Mouse (Mus musculus) MEL (cell line): ENCODE data around the gene B3galnt2. TPM values are rescaled to one million over a fixed set of nuclear protein-coding genes. Genes with fewer than 3 reads are reported as not detected.

Source experiments
- DNase-seq: peaks from one replicate; pipeline ENCODE4 v3.0.0; 2011; ENCODE audit warnings: low read depth, low spot score
- H3K27ac ChIP-seq: 2 replicates; pipeline ENCODE4 v1.5.1; 2012; ENCODE audit warnings: low read depth, mild to moderate bottlenecking, control low read depth, low read length, moderate library complexity; ENCODE audit not compliant: control insufficient read depth
- H3K27me3 ChIP-seq, 2 experiments: fragments of 150-350 bp in 1 of 2; sonication (generic) in 1 of 2; 2 replicates each; pipeline ENCODE4 v1.6.1; 2012; ENCODE audit warnings: low read length in 2 of 2, mild to moderate bottlenecking in 2 of 2, improper control_type of control experiment in 1 of 2, moderate library complexity in 1 of 2; ENCODE audit not compliant: insufficient read depth in 2 of 2, control insufficient read depth in 1 of 2
- H3K36me3 ChIP-seq, 2 experiments: 2 replicates each; pipeline ENCODE4 v1.6.1; 2012 to 2014; ENCODE audit warnings: low read length in 2 of 2, improper control_type of control experiment in 1 of 2, inconsistent platforms in 1 of 2, mild to moderate bottlenecking in 1 of 2; ENCODE audit not compliant: insufficient read depth in 2 of 2, control insufficient read depth in 1 of 2
- H3K4me1 ChIP-seq, 2 experiments: fragments of 150-350 bp in 1 of 2; sonication (generic) in 1 of 2; 2 replicates each; pipeline ENCODE4 v1.6.1; 2012; ENCODE audit warnings: low read length in 2 of 2, improper control_type of control experiment in 1 of 2, mild to moderate bottlenecking in 1 of 2; ENCODE audit not compliant: insufficient read depth in 2 of 2, control insufficient read depth in 1 of 2
- H3K4me3 ChIP-seq, 2 experiments: fragments of 150-350 bp in 1 of 2; sonication (generic) in 1 of 2; 2 replicates each; pipeline ENCODE4 v1.5.1; 2012; ENCODE audit warnings: low read depth in 2 of 2, low read length in 2 of 2, mild to moderate bottlenecking in 2 of 2, moderate library complexity in 2 of 2, control low read depth in 1 of 2, improper control_type of control experiment in 1 of 2; ENCODE audit not compliant: control insufficient read depth in 1 of 2, insufficient read depth in 1 of 2
- H3K79me2 ChIP-seq: 2 replicates; pipeline ENCODE4 v1.6.1; 2012; ENCODE audit warnings: mild to moderate bottlenecking, low read length, moderate library complexity; ENCODE audit not compliant: control insufficient read depth, poor library complexity, insufficient read depth
- H3K9ac ChIP-seq: 2 replicates; pipeline ENCODE4 v1.6.1; 2012; ENCODE audit warnings: low read depth, mild to moderate bottlenecking, control low read depth, low read length, moderate library complexity; ENCODE audit not compliant: control insufficient read depth, poor library complexity, severe bottlenecking
- H3K9me3 ChIP-seq: fragments of 150-350 bp; sonication (generic); replicated peaks from 2 replicates; pipeline ENCODE4 v1.6.1; 2012; ENCODE audit warnings: mild to moderate bottlenecking, low read length, improper control_type of control experiment, moderate library complexity; ENCODE audit not compliant: insufficient read depth
- CHD2 ChIP-seq: IDR thresholded peaks from 2 replicates; pipeline ENCODE4 v1.6.1; 2011; ENCODE audit warnings: low read length, improper control_type of control experiment
- ELF1 ChIP-seq: IDR thresholded peaks from 2 replicates; pipeline ENCODE4 v1.6.1; 2014; ENCODE audit warnings: low read depth, mild to moderate bottlenecking, inconsistent platforms, low read length, improper control_type of control experiment, moderate library complexity
- EP300 ChIP-seq, 2 experiments: IDR thresholded peaks; 2 replicates each; pipeline ENCODE4 v1.6.1; 2011; ENCODE audit warnings: improper control_type of control experiment in 2 of 2, low read length in 2 of 2, low read depth in 1 of 2, mild to moderate bottlenecking in 1 of 2
- ETS1 ChIP-seq: IDR thresholded peaks from 2 replicates; pipeline ENCODE4 v1.6.1; 2012; ENCODE audit warnings: low read depth, mild to moderate bottlenecking, inconsistent platforms, low read length, improper control_type of control experiment, moderate library complexity
- GABPA ChIP-seq: IDR thresholded peaks from 2 replicates; pipeline ENCODE4 v1.6.1; 2012; ENCODE audit warnings: low read depth, mild to moderate bottlenecking, inconsistent platforms, low read length, improper control_type of control experiment, moderate library complexity
- GATA1 ChIP-seq: IDR thresholded peaks from 2 replicates; pipeline ENCODE4 v1.6.1; 2011; ENCODE audit warnings: low read depth, low read length, improper control_type of control experiment
- JUND ChIP-seq: IDR thresholded peaks from 2 replicates; pipeline ENCODE4 v1.6.1; 2011; ENCODE audit warnings: low read depth, mild to moderate bottlenecking, improper control_type of control experiment, low read length
- KAT2A ChIP-seq: conservative IDR thresholded peaks from 2 replicates; pipeline ENCODE4 v1.6.1; 2012; ENCODE audit warnings: low read depth, low read length, improper control_type of control experiment, inconsistent platforms
- MAFK ChIP-seq: IDR thresholded peaks from 2 replicates; pipeline ENCODE4 v1.6.1; 2011; ENCODE audit warnings: low read depth, mild to moderate bottlenecking, low read length, improper control_type of control experiment, borderline replicate concordance
- MAX ChIP-seq: IDR thresholded peaks from 2 replicates; pipeline ENCODE4 v1.6.1; 2011; ENCODE audit warnings: low read length, improper control_type of control experiment
- MEF2A ChIP-seq: IDR thresholded peaks from 2 replicates; pipeline ENCODE4 v1.6.1; 2014; ENCODE audit warnings: low read depth, mild to moderate bottlenecking, inconsistent platforms, low read length, improper control_type of control experiment; ENCODE audit not compliant: poor library complexity, insufficient replicate concordance, severe bottlenecking; ENCODE audit errors: extremely low read depth
- MXI1 ChIP-seq: IDR thresholded peaks from 2 replicates; pipeline ENCODE4 v1.6.1; 2011; ENCODE audit warnings: mild to moderate bottlenecking, low read depth, low read length, improper control_type of control experiment
- MYB ChIP-seq: IDR thresholded peaks from 2 replicates; pipeline ENCODE4 v1.6.1; 2011; ENCODE audit warnings: mild to moderate bottlenecking, low read depth, low read length, improper control_type of control experiment
- NELFE ChIP-seq: IDR thresholded peaks from 2 replicates; pipeline ENCODE4 v1.6.1; 2011; ENCODE audit warnings: low read depth, low read length, improper control_type of control experiment
- NRF1 ChIP-seq: IDR thresholded peaks from 2 replicates; pipeline ENCODE4 v1.6.1; 2014; ENCODE audit warnings: low read depth, mild to moderate bottlenecking, inconsistent platforms, low read length, improper control_type of control experiment, moderate library complexity; ENCODE audit not compliant: poor library complexity, insufficient read depth, severe bottlenecking
- POLR2A ChIP-seq, 2 experiments: IDR thresholded peaks; 2 replicates each; pipeline ENCODE4 v1.6.1; 2011 to 2012; ENCODE audit warnings: low read length in 2 of 2, mild to moderate bottlenecking in 2 of 2, control low read depth in 1 of 2, improper control_type of control experiment in 1 of 2, low read depth in 1 of 2, moderate library complexity in 1 of 2; ENCODE audit not compliant: control insufficient read depth in 1 of 2, insufficient read depth in 1 of 2, poor library complexity in 1 of 2
- POLR2AphosphoS2 ChIP-seq: IDR thresholded peaks from 2 replicates; pipeline ENCODE4 v1.6.1; 2011; ENCODE audit warnings: low read length, improper control_type of control experiment
- POLR2AphosphoS5 ChIP-seq: IDR thresholded peaks from 2 replicates; pipeline ENCODE4 v1.6.1; 2012; ENCODE audit warnings: low read depth, borderline replicate concordance, mild to moderate bottlenecking, inconsistent platforms, low read length, moderate library complexity, mixed read lengths
- RAD21 ChIP-seq: IDR thresholded peaks from 2 replicates; pipeline ENCODE4 v1.6.1; 2011; ENCODE audit warnings: mild to moderate bottlenecking, low read depth, low read length, improper control_type of control experiment
- RCOR1 ChIP-seq: IDR thresholded peaks from 2 replicates; pipeline ENCODE4 v1.6.1; 2012; ENCODE audit warnings: low read depth, mild to moderate bottlenecking, inconsistent platforms, low read length, improper control_type of control experiment
- SIN3A ChIP-seq: IDR thresholded peaks from 2 replicates; pipeline ENCODE4 v1.6.1; 2012; ENCODE audit warnings: low read length, improper control_type of control experiment, inconsistent platforms
- TAL1 ChIP-seq: IDR thresholded peaks from 2 replicates; pipeline ENCODE4 v1.6.1; 2012; ENCODE audit warnings: mild to moderate bottlenecking, inconsistent platforms, low read length, moderate library complexity, mixed read lengths
- TBP ChIP-seq: IDR thresholded peaks from 2 replicates; pipeline ENCODE4 v1.8.0; 2011; ENCODE audit warnings: low read depth, low read length, improper control_type of control experiment
- UBTF ChIP-seq: IDR thresholded peaks from 2 replicates; pipeline ENCODE4 v1.6.1; 2012; ENCODE audit warnings: low read depth, mild to moderate bottlenecking, inconsistent platforms, low read length, improper control_type of control experiment, moderate library complexity, borderline replicate concordance; ENCODE audit not compliant: insufficient read depth
- USF1 ChIP-seq: IDR thresholded peaks from 2 replicates; pipeline ENCODE4 v1.6.1; 2014; ENCODE audit warnings: low read depth, mild to moderate bottlenecking, inconsistent platforms, low read length, improper control_type of control experiment, moderate library complexity
- ZKSCAN1 ChIP-seq: IDR thresholded peaks from 2 replicates; pipeline ENCODE4 v1.6.1; 2012; ENCODE audit warnings: low read depth, mild to moderate bottlenecking, inconsistent platforms, low read length, improper control_type of control experiment, moderate library complexity
- ZMIZ1 ChIP-seq: IDR thresholded peaks from 2 replicates; pipeline ENCODE4 v1.6.1; 2012; ENCODE audit warnings: low read depth, mild to moderate bottlenecking, inconsistent platforms, low read length, improper control_type of control experiment, moderate library complexity
- polyA plus RNA-seq, 2 experiments: library from polyadenylated mRNA; stranded (reverse) in 1 of 2; unstranded in 1 of 2; fragments of >175 nt in 1 of 2; fragments of >200 nt in 1 of 2; gene quantifications; 2 replicates each; pipeline versions ENCODE4 v1.2.1 to v1.2.4; 2012; ENCODE audit warnings: low replicate concordance in 2 of 2, low read depth in 1 of 2; ENCODE audit not compliant: insufficient read length in 2 of 2, insufficient read depth in 1 of 2, missing spikeins in 1 of 2
- total RNA-seq: library from RNA; depleted of rRNA; stranded (reverse); fragments of 300-350 nt; gene quantifications from 2 replicates; pipeline ENCODE4 v1.2.3, GENCODE M21; 2012

The B3galnt2 gene
- total and polyA plus RNA-seq, 3 experiments, result 61.7 to 73.8 TPM; not detected in 1

DNA sequence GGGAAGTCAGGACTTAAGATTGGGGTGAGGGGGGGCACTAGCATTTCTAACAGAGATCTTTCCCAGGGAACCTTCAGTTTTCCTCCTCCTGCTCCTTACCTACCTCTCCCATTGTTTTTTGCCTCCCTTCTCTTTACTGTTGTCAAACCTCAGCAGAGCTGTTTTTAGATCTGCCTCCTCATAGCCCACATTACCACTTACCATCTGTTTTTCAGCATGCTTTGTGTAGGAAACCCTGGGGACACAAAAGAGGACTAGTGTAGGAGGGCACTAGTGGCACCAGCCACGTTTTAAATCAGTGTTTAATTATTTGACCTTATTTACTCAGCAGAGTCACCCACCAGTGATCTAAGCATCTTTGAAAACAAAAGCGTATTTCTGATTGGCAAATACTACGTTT, 38.8 kb downstream of the B3galnt2 start:
- Histone ChIP-seq H3K4me1 (peaks cover 0 to 4% of the 10 kb centered on the region in 2 experiments; a peak in 2 of 4 replicates), H3K27ac (no peak overlapping the region), H3K4me3 (no peak overlapping the region), H3K9ac (no peak overlapping the region), H3K27me3 (no peaks in the 10 kb centered on the region), H3K9me3 (no peaks in the 10 kb centered on the region), H3K79me2 (no peaks in the 10 kb centered on the region), H3K36me3 (peaks cover 0 to 49% of the 10 kb centered on the region in 2 experiments; a peak in 2 of 4 replicates)
- no peak for DNase-seq
- no peak for TF ChIP-seq ETS1
- no peak for TF ChIP-seq RCOR1
- TF ChIP-seq ZMIZ1, result no peak
- TF ChIP-seq MYB, result no peak

DNA sequence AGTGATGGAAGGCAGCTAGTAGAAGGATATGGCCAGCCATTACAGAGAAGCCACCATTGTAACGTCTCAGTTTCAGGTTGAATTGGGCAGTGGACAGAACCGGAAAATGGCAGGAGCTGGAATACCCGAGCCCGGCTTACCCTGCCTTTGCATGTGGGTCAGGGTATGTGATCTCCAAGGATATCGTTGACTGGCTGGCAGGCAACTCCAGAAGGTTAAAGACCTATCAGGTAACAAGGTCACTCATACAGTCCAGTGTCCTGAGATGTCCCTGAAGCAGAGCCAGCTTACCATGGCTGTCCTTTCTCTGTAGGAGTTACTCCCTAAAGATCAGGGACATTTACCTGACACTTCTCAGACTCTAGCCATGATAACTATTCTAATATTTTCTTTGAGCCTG, 40.8 kb downstream of the B3galnt2 start:
- no peaks in the 10 kb centered on the region for H3K4me1 ChIP-seq
- no peaks in the 10 kb centered on the region for H3K9me3 ChIP-seq
- H3K4me3 ChIP-seq, result no peak overlapping the region
- no peak overlapping the region for H3K9ac ChIP-seq
- no peak overlapping the region for H3K27ac ChIP-seq
- no peaks in the 10 kb centered on the region for H3K79me2 ChIP-seq
- peaks cover 0 to 58% of the 10 kb centered on the region in 2 experiments; a peak in 3 of 4 replicates for H3K36me3 ChIP-seq
- no peak for TF ChIP-seq NRF1
- TF ChIP-seq ZKSCAN1, result no peak
- no peak for TF ChIP-seq RCOR1
- no peak for TF ChIP-seq GABPA
- no peak for TF ChIP-seq USF1
- no peak for TF ChIP-seq POLR2A (IDR thresholded peaks at IDR 0.05; ENCODE audit: control insufficient read depth in 1 of 2, insufficient read depth in 1 of 2, low read depth in 1 of 2, low read length in 2 of 2, poor library complexity in 1 of 2)
- no peak for TF ChIP-seq TAL1
- TF ChIP-seq RAD21, result no peak
- no peak for TF ChIP-seq EP300 (IDR thresholded peaks at IDR 0.05; ENCODE audit: low read depth in 1 of 2, low read length in 2 of 2)
- no peak for TF ChIP-seq MAFK
- TF ChIP-seq KAT2A, result no peak
- TF ChIP-seq GATA1, result no peak
- DNase-seq, result no peak
- H3K27me3 ChIP-seq, result no peaks in the 10 kb centered on the region

DNA sequence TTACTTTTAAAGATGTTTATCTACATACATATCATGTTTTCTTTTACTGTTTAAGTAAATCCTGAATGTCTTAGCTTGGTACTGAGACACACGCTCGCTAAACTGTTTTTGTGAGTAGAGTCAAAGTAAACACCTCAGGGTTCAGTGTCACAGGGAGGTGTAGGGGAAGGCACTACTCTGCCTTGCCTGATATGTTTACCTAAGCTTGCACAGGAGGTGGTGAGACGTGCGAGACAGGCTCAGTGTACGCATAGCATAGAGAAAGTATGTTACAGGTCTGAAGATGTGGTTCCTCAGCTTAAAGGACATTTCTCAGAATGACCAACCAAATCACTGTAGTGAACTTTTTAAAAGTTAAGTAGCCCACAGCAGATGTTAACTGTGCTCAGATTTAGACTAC, 43.2 kb downstream of the B3galnt2 start:
- Histone ChIP-seq H3K4me3 (no peak overlapping the region), H3K27ac (no peak overlapping the region), H3K27me3 (no peaks in the 10 kb centered on the region), H3K36me3 (peaks cover 0 to 56% of the 10 kb centered on the region in 2 experiments; a peak in 3 of 4 replicates), H3K9ac (no peak overlapping the region), H3K79me2 (no peaks in the 10 kb centered on the region), H3K9me3 (no peaks in the 10 kb centered on the region), H3K4me1 (no peaks in the 10 kb centered on the region)
- no peak for DNase-seq
- no peak for TF ChIP-seq POLR2AphosphoS2
- TF ChIP-seq UBTF, result no peak
- TF ChIP-seq TBP, result no peak
- no peak for TF ChIP-seq JUND
- no peak for TF ChIP-seq MEF2A
- TF ChIP-seq ETS1, result no peak
- no peak for TF ChIP-seq SIN3A
- TF ChIP-seq KAT2A, result no peak
- no peak for TF ChIP-seq POLR2AphosphoS5
- no peak for TF ChIP-seq TAL1
- TF ChIP-seq GATA1, result no peak
- TF ChIP-seq MAX, result no peak
- TF ChIP-seq NELFE, result no peak
- no peak for TF ChIP-seq ELF1
- TF ChIP-seq CHD2, result no peak
- TF ChIP-seq MXI1, result no peak
- no peak for TF ChIP-seq POLR2A (IDR thresholded peaks at IDR 0.05; ENCODE audit: control insufficient read depth in 1 of 2, insufficient read depth in 1 of 2, low read depth in 1 of 2, low read length in 2 of 2, poor library complexity in 1 of 2)
